Mouse (Mus musculus) MEL (cell line): ENCODE measurements around the gene Cdk2ap2. TPM values are rescaled to one million over a fixed set of nuclear protein-coding genes. Genes with fewer than 3 reads are reported as not detected.
A peak's percentile ranks its signal among the peaks of the same experiment; 100 is the strongest.

Experiments
- DNase-seq: peaks from one replicate; pipeline ENCODE4 v3.0.0; 2011; ENCODE audit warnings: low read depth, low spot score
- H3K27ac ChIP-seq: 2 replicates; pipeline ENCODE4 v1.5.1; 2012; ENCODE audit warnings: low read depth, mild to moderate bottlenecking, control low read depth, low read length, moderate library complexity; ENCODE audit not compliant: control insufficient read depth
- H3K27me3 ChIP-seq, 2 experiments: fragments of 150-350 bp in 1 of 2; sonication (generic) in 1 of 2; 2 replicates each; pipeline ENCODE4 v1.6.1; 2012; ENCODE audit warnings: low read length in 2 of 2, mild to moderate bottlenecking in 2 of 2, improper control_type of control experiment in 1 of 2, moderate library complexity in 1 of 2; ENCODE audit not compliant: insufficient read depth in 2 of 2, control insufficient read depth in 1 of 2
- H3K36me3 ChIP-seq, 2 experiments: 2 replicates each; pipeline ENCODE4 v1.6.1; 2012 to 2014; ENCODE audit warnings: low read length in 2 of 2, improper control_type of control experiment in 1 of 2, inconsistent platforms in 1 of 2, mild to moderate bottlenecking in 1 of 2; ENCODE audit not compliant: insufficient read depth in 2 of 2, control insufficient read depth in 1 of 2
- H3K4me1 ChIP-seq, 2 experiments: fragments of 150-350 bp in 1 of 2; sonication (generic) in 1 of 2; 2 replicates each; pipeline ENCODE4 v1.6.1; 2012; ENCODE audit warnings: low read length in 2 of 2, improper control_type of control experiment in 1 of 2, mild to moderate bottlenecking in 1 of 2; ENCODE audit not compliant: insufficient read depth in 2 of 2, control insufficient read depth in 1 of 2
- H3K4me3 ChIP-seq, 2 experiments: fragments of 150-350 bp in 1 of 2; sonication (generic) in 1 of 2; 2 replicates each; pipeline ENCODE4 v1.5.1; 2012; ENCODE audit warnings: low read depth in 2 of 2, low read length in 2 of 2, mild to moderate bottlenecking in 2 of 2, moderate library complexity in 2 of 2, control low read depth in 1 of 2, improper control_type of control experiment in 1 of 2; ENCODE audit not compliant: control insufficient read depth in 1 of 2, insufficient read depth in 1 of 2
- H3K79me2 ChIP-seq: 2 replicates; pipeline ENCODE4 v1.6.1; 2012; ENCODE audit warnings: mild to moderate bottlenecking, low read length, moderate library complexity; ENCODE audit not compliant: control insufficient read depth, poor library complexity, insufficient read depth
- H3K9ac ChIP-seq: 2 replicates; pipeline ENCODE4 v1.6.1; 2012; ENCODE audit warnings: low read depth, mild to moderate bottlenecking, control low read depth, low read length, moderate library complexity; ENCODE audit not compliant: control insufficient read depth, poor library complexity, severe bottlenecking
- H3K9me3 ChIP-seq: fragments of 150-350 bp; sonication (generic); replicated peaks from 2 replicates; pipeline ENCODE4 v1.6.1; 2012; ENCODE audit warnings: mild to moderate bottlenecking, low read length, improper control_type of control experiment, moderate library complexity; ENCODE audit not compliant: insufficient read depth
- CHD2 ChIP-seq: IDR thresholded peaks from 2 replicates; pipeline ENCODE4 v1.6.1; 2011; ENCODE audit warnings: low read length, improper control_type of control experiment
- CTCF ChIP-seq, 3 experiments: IDR thresholded peaks in 2 of 3; conservative IDR thresholded peaks in 1 of 3; 2 replicates each; pipeline ENCODE4 v1.5.1; 2011 to 2012; ENCODE audit warnings: low read length in 3 of 3, low read depth in 2 of 3, mild to moderate bottlenecking in 2 of 3, improper control_type of control experiment in 1 of 3, inconsistent platforms in 1 of 3, mixed read lengths in 1 of 3, moderate library complexity in 1 of 3; ENCODE audit not compliant: control insufficient read depth in 1 of 3, insufficient read depth in 1 of 3, poor library complexity in 1 of 3, severe bottlenecking in 1 of 3
- E2F4 ChIP-seq: IDR thresholded peaks from 2 replicates; pipeline ENCODE4 v1.6.1; 2011; ENCODE audit warnings: low read depth, low read length, improper control_type of control experiment, borderline replicate concordance
- ELF1 ChIP-seq: IDR thresholded peaks from 2 replicates; pipeline ENCODE4 v1.6.1; 2014; ENCODE audit warnings: low read depth, mild to moderate bottlenecking, inconsistent platforms, low read length, improper control_type of control experiment, moderate library complexity
- EP300 ChIP-seq, 2 experiments: IDR thresholded peaks; 2 replicates each; pipeline ENCODE4 v1.6.1; 2011; ENCODE audit warnings: improper control_type of control experiment in 2 of 2, low read length in 2 of 2, low read depth in 1 of 2, mild to moderate bottlenecking in 1 of 2
- ETS1 ChIP-seq: IDR thresholded peaks from 2 replicates; pipeline ENCODE4 v1.6.1; 2012; ENCODE audit warnings: low read depth, mild to moderate bottlenecking, inconsistent platforms, low read length, improper control_type of control experiment, moderate library complexity
- GABPA ChIP-seq: IDR thresholded peaks from 2 replicates; pipeline ENCODE4 v1.6.1; 2012; ENCODE audit warnings: low read depth, mild to moderate bottlenecking, inconsistent platforms, low read length, improper control_type of control experiment, moderate library complexity
- GATA1 ChIP-seq: IDR thresholded peaks from 2 replicates; pipeline ENCODE4 v1.6.1; 2011; ENCODE audit warnings: low read depth, low read length, improper control_type of control experiment
- HCFC1 ChIP-seq: IDR thresholded peaks from 2 replicates; pipeline ENCODE4 v1.6.1; 2012; ENCODE audit warnings: low read depth, mild to moderate bottlenecking, inconsistent platforms, low read length, improper control_type of control experiment, moderate library complexity
- KAT2A ChIP-seq: conservative IDR thresholded peaks from 2 replicates; pipeline ENCODE4 v1.6.1; 2012; ENCODE audit warnings: low read depth, low read length, improper control_type of control experiment, inconsistent platforms
- MAX ChIP-seq: IDR thresholded peaks from 2 replicates; pipeline ENCODE4 v1.6.1; 2011; ENCODE audit warnings: low read length, improper control_type of control experiment
- MEF2A ChIP-seq: IDR thresholded peaks from 2 replicates; pipeline ENCODE4 v1.6.1; 2014; ENCODE audit warnings: low read depth, mild to moderate bottlenecking, inconsistent platforms, low read length, improper control_type of control experiment; ENCODE audit not compliant: poor library complexity, insufficient replicate concordance, severe bottlenecking; ENCODE audit errors: extremely low read depth
- MXI1 ChIP-seq: IDR thresholded peaks from 2 replicates; pipeline ENCODE4 v1.6.1; 2011; ENCODE audit warnings: mild to moderate bottlenecking, low read depth, low read length, improper control_type of control experiment
- MYC ChIP-seq: IDR thresholded peaks from 2 replicates; pipeline ENCODE4 v1.6.1; 2011; ENCODE audit warnings: low read depth, mild to moderate bottlenecking, low read length, improper control_type of control experiment, moderate library complexity
- POLR2A ChIP-seq, 2 experiments: IDR thresholded peaks; 2 replicates each; pipeline ENCODE4 v1.6.1; 2011 to 2012; ENCODE audit warnings: low read length in 2 of 2, mild to moderate bottlenecking in 2 of 2, control low read depth in 1 of 2, improper control_type of control experiment in 1 of 2, low read depth in 1 of 2, moderate library complexity in 1 of 2; ENCODE audit not compliant: control insufficient read depth in 1 of 2, insufficient read depth in 1 of 2, poor library complexity in 1 of 2
- POLR2AphosphoS2 ChIP-seq: IDR thresholded peaks from 2 replicates; pipeline ENCODE4 v1.6.1; 2011; ENCODE audit warnings: low read length, improper control_type of control experiment
- POLR2AphosphoS5 ChIP-seq: IDR thresholded peaks from 2 replicates; pipeline ENCODE4 v1.6.1; 2012; ENCODE audit warnings: low read depth, borderline replicate concordance, mild to moderate bottlenecking, inconsistent platforms, low read length, moderate library complexity, mixed read lengths
- RAD21 ChIP-seq: IDR thresholded peaks from 2 replicates; pipeline ENCODE4 v1.6.1; 2011; ENCODE audit warnings: mild to moderate bottlenecking, low read depth, low read length, improper control_type of control experiment
- RCOR1 ChIP-seq: IDR thresholded peaks from 2 replicates; pipeline ENCODE4 v1.6.1; 2012; ENCODE audit warnings: low read depth, mild to moderate bottlenecking, inconsistent platforms, low read length, improper control_type of control experiment
- SIN3A ChIP-seq: IDR thresholded peaks from 2 replicates; pipeline ENCODE4 v1.6.1; 2012; ENCODE audit warnings: low read length, improper control_type of control experiment, inconsistent platforms
- SMC3 ChIP-seq: IDR thresholded peaks from 2 replicates; pipeline ENCODE4 v1.6.1; 2011; ENCODE audit warnings: low read depth, low read length, improper control_type of control experiment
- TAL1 ChIP-seq: IDR thresholded peaks from 2 replicates; pipeline ENCODE4 v1.6.1; 2012; ENCODE audit warnings: mild to moderate bottlenecking, inconsistent platforms, low read length, moderate library complexity, mixed read lengths
- TBP ChIP-seq: IDR thresholded peaks from 2 replicates; pipeline ENCODE4 v1.8.0; 2011; ENCODE audit warnings: low read depth, low read length, improper control_type of control experiment
- TCF12 ChIP-seq: IDR thresholded peaks from 2 replicates; pipeline ENCODE4 v1.6.1; 2014; ENCODE audit warnings: low read depth, mild to moderate bottlenecking, inconsistent platforms, low read length, improper control_type of control experiment, moderate library complexity
- UBTF ChIP-seq: IDR thresholded peaks from 2 replicates; pipeline ENCODE4 v1.6.1; 2012; ENCODE audit warnings: low read depth, mild to moderate bottlenecking, inconsistent platforms, low read length, improper control_type of control experiment, moderate library complexity, borderline replicate concordance; ENCODE audit not compliant: insufficient read depth
- USF1 ChIP-seq: IDR thresholded peaks from 2 replicates; pipeline ENCODE4 v1.6.1; 2014; ENCODE audit warnings: low read depth, mild to moderate bottlenecking, inconsistent platforms, low read length, improper control_type of control experiment, moderate library complexity
- USF2 ChIP-seq, 2 experiments: IDR thresholded peaks; 2 replicates each; pipeline ENCODE4 v1.6.1; 2011 to 2012; ENCODE audit warnings: improper control_type of control experiment in 2 of 2, low read length in 2 of 2, borderline replicate concordance in 1 of 2, inconsistent platforms in 1 of 2, low read depth in 1 of 2, mild to moderate bottlenecking in 1 of 2; ENCODE audit not compliant: insufficient read depth in 1 of 2
- ZNF384 ChIP-seq: IDR thresholded peaks from 2 replicates; pipeline ENCODE4 v1.6.1; 2012; ENCODE audit warnings: low read depth, mild to moderate bottlenecking, inconsistent platforms, low read length, improper control_type of control experiment
- polyA plus RNA-seq, 2 experiments: library from polyadenylated mRNA; stranded (reverse) in 1 of 2; unstranded in 1 of 2; fragments of >175 nt in 1 of 2; fragments of >200 nt in 1 of 2; gene quantifications; 2 replicates each; pipeline versions ENCODE4 v1.2.1 to v1.2.4; 2012; ENCODE audit warnings: low replicate concordance in 2 of 2, low read depth in 1 of 2; ENCODE audit not compliant: insufficient read length in 2 of 2, insufficient read depth in 1 of 2, missing spikeins in 1 of 2
- total RNA-seq: library from RNA; depleted of rRNA; stranded (reverse); fragments of 300-350 nt; gene quantifications from 2 replicates; pipeline ENCODE4 v1.2.3, GENCODE M21; 2012

Cdk2ap2 gene
- total and polyA plus RNA-seq, 3 experiments = 53.5 to 97.6 TPM; not detected in 1

GRCm38 (mm10) chr19:4147782-4148490 lies 51.0 kb downstream of the Cdk2ap2 start:
- Histone ChIP-seq H3K9ac (peak overlapping the region; percentile 50), H3K36me3 (peaks cover 0 to 3% of the 10 kb centered on the region in 2 experiments; a peak in 1 of 4 replicates), H3K27ac (no peak overlapping the region), H3K4me1 (peaks cover 5 to 14% of the 10 kb centered on the region in 2 experiments; a peak in 3 of 4 replicates), H3K79me2 (peaks cover 9% of the 10 kb centered on the region), H3K9me3 (no peaks in the 10 kb centered on the region), H3K27me3 (no peaks in the 10 kb centered on the region), H3K4me3 (peak overlapping the region; percentile 49 to 79)
- TF ChIP-seq MYC (0 out of 2 replicates have a peak, but pooled peaks have one; percentile 46), ETS1 (no peak), MAX (peak; percentile 57; the same call in 1 of the 2 replicates), TBP (0 out of 2 replicates have a peak, but pooled peaks have one; percentile 25), UBTF (no peak), ZNF384 (no peak), POLR2AphosphoS5 (no peak), MXI1 (peak; percentile 88), EP300 (IDR thresholded peaks at IDR 0.05; ENCODE audit: low read depth in 1 of 2, low read length in 2 of 2) (no peak), SIN3A (peak; percentile 38), SMC3 (no peak), RAD21 (no peak), MEF2A (no peak)
- no peak for DNase-seq

GRCm38 (mm10) chr19:4148491-4148806 lies 51.5 kb downstream of the Cdk2ap2 start, which contains the start of gene Coro1b:
Gene Coro1b, plus strand, starts transcription at chr19:4148619.
- Histone ChIP-seq H3K9ac (peak within 1 kb of the TSS; percentile 78), H3K36me3 (peaks cover 0 to 3% of the 10 kb centered on the region in 2 experiments; a peak in 1 of 4 replicates), H3K4me1 (peaks cover 5 to 14% of the 10 kb centered on the region in 2 experiments; a peak in 3 of 4 replicates), H3K27ac (no peak within 1 kb of the TSS), H3K4me3 (peak within 1 kb of the TSS; percentile 73 to 99), H3K27me3 (no peaks in the 10 kb centered on the region), H3K79me2 (peaks cover 9% of the 10 kb centered on the region), H3K9me3 (no peaks in the 10 kb centered on the region)
- DNase-seq = peak; percentile 93
- no peak for TF ChIP-seq CHD2
- TF ChIP-seq EP300 (IDR thresholded peaks at IDR 0.05; ENCODE audit: low read depth in 1 of 2, low read length in 2 of 2) = no peak
- peak; percentile 47 to 67; a peak in 2 of 4 replicates for TF ChIP-seq POLR2A (IDR thresholded peaks at IDR 0.05; ENCODE audit: control insufficient read depth in 1 of 2, insufficient read depth in 1 of 2, low read depth in 1 of 2, low read length in 2 of 2, poor library complexity in 1 of 2)
- peak; percentile 63; the same call in 1 of the 2 replicates for TF ChIP-seq POLR2AphosphoS2
- TF ChIP-seq SMC3 = no peak
- TF ChIP-seq RAD21 = no peak
- peak; percentile 51 for TF ChIP-seq SIN3A
- TF ChIP-seq UBTF = no peak
- TF ChIP-seq USF2 (IDR thresholded peaks at IDR 0.05; ENCODE audit: borderline replicate concordance in 1 of 2, insufficient read depth in 1 of 2, low read depth in 1 of 2, low read length in 2 of 2) = no peak
- no peak for TF ChIP-seq POLR2AphosphoS5
- no peak for TF ChIP-seq GATA1
- peak; percentile 96 for TF ChIP-seq ELF1
- TF ChIP-seq TAL1 = no peak
- peak; percentile 85 for TF ChIP-seq USF1
- no peak for TF ChIP-seq MYC
- TF ChIP-seq GABPA = no peak
- no peak for TF ChIP-seq ZNF384
- TF ChIP-seq KAT2A = no peak
- no peak for TF ChIP-seq MEF2A
- TF ChIP-seq HCFC1 = peak; percentile 76
- TF ChIP-seq CTCF (IDR thresholded peaks at IDR 0.05 in 2 of 3, conservative IDR thresholded peaks at IDR 0.05 in 1 of 3; ENCODE audit: control insufficient read depth in 1 of 3, insufficient read depth in 1 of 3, low read depth in 2 of 3, low read length in 3 of 3, poor library complexity in 1 of 3, severe bottlenecking in 1 of 3) = no peak
- TF ChIP-seq E2F4 = no peak
- no peak for TF ChIP-seq RCOR1
- no peak for TF ChIP-seq TCF12
